8 mouse cellular contexts compared by ENCODE assay signal in genomic region chr8:128267261-128267660, GRCm38 (mm10).
A peak's percentile ranks its signal among the peaks of the same experiment; 100 is the strongest.
DNase-seq lines count a peak whose midpoint lies in the region; ATAC-seq lines count a peak whose summit lies in the region.
"Had no signal": no experiment of that assay in that cellular context is flagged by ENCODE, and none has a peak within 500 bp of the region (broad histone marks: within the 10 kb centered on the region; RNA-seq: fewer than 3 reads in every experiment).

No protein-coding gene starts in this region.

- no peak for ATAC-seq in neural tube, embryonic 13.5 days (ENCODE audit: low read depth)
- ATAC-seq in kidney, embryonic 16.5 days (ENCODE audit: low FRiP score, low TSS enrichment), result peak; percentile 62; the same call in 1 of the 2 replicates
- ATAC-seq: Patski had no signal

- DNase-seq in neural tube, embryonic 10.5 days (ENCODE audit: extremely low spot score, low spot score), result no peak
- DNase-seq in heart, adult 9 months (ENCODE audit: low spot score in 2 of 2), result peak; percentile 66 to 76
- no peak for DNase-seq in frontal cortex, adult 2 months (ENCODE audit: extremely low spot score in 1 of 2, low spot score in 1 of 2)
- no peak for DNase-seq in right cerebral cortex, postnatal 14 days
- no peak for DNase-seq in layer of hippocampus, adult 11-12 months (ENCODE audit: low spot score)

- H3K9me3 ChIP-seq in neural tube, embryonic 13.5 days, result no peaks in the 10 kb centered on the region
- H3K9me3 ChIP-seq in kidney, embryonic 16.5 days (ENCODE audit: low read length), result no peaks in the 10 kb centered on the region

- H3K27ac ChIP-seq in neural tube, embryonic 13.5 days (replicated peaks), result peak overlapping the region; percentile 30; the same call in 1 of the 2 replicates
- H3K27ac ChIP-seq in kidney, embryonic 16.5 days (ENCODE audit: low read length), result peak overlapping the region; percentile 79

- no peak overlapping the region for H3K4me2 ChIP-seq in neural tube, embryonic 13.5 days
- no peak overlapping the region; the same call in 1 of the 2 replicates for H3K4me2 ChIP-seq in kidney, embryonic 16.5 days (replicated peaks; ENCODE audit: low read depth, low read length)

- no peaks in the 10 kb centered on the region for H3K36me3 ChIP-seq in neural tube, embryonic 13.5 days
- H3K36me3 ChIP-seq in kidney, embryonic 16.5 days (ENCODE audit: insufficient read depth, low read length), result no peaks in the 10 kb centered on the region

- no peak overlapping the region for H3K9ac ChIP-seq in neural tube, embryonic 13.5 days
- H3K9ac ChIP-seq in kidney, embryonic 16.5 days (replicated peaks; ENCODE audit: low read length), result no peak overlapping the region

- H3K4me1 ChIP-seq in neural tube, embryonic 13.5 days (replicated peaks), result peaks cover 40% of the 10 kb centered on the region
- H3K4me1 ChIP-seq in kidney, embryonic 16.5 days (ENCODE audit: insufficient read depth, low read length), result peaks cover 39% of the 10 kb centered on the region

- no peak overlapping the region for H3K4me3 ChIP-seq in neural tube, embryonic 13.5 days
- H3K4me3 ChIP-seq in kidney, embryonic 16.5 days (ENCODE audit: low read length), result no peak overlapping the region

- 52% methylated on average over 4 of the region's 4 CpGs for WGBS in neural tube, embryonic 13.5 days
- WGBS in kidney, embryonic 16.5 days, result 21% methylated on average over 4 of the region's 4 CpGs

- no peaks in the 10 kb centered on the region for H3K27me3 ChIP-seq in neural tube, embryonic 13.5 days
- H3K27me3 ChIP-seq in kidney, embryonic 16.5 days (ENCODE audit: insufficient read depth, low read length), result no peaks in the 10 kb centered on the region
- H3K27me3 ChIP-seq: Patski had no signal

Comparison
In these comparisons a context has a peak if more than half of its experiments do, and no peak if none do; other contexts are left out.
1. DNase-seq: peak in heart, adult 9 months (2 of 2); none in neural tube, embryonic 10.5 days (single experiment), frontal cortex, adult 2 months (0 of 2), right cerebral cortex, postnatal 14 days (single experiment) and layer of hippocampus, adult 11-12 months (single experiment).